Mouse (Mus musculus): Measurements from ENCODE around the gene Use1. TPM values are rescaled to one million over a fixed set of nuclear protein-coding genes. Genes with fewer than 3 reads are reported as not detected.

Gene Use1
- polyA plus RNA-seq, 1 experiment from 2014 or later: 83.2 TPM

DNA sequence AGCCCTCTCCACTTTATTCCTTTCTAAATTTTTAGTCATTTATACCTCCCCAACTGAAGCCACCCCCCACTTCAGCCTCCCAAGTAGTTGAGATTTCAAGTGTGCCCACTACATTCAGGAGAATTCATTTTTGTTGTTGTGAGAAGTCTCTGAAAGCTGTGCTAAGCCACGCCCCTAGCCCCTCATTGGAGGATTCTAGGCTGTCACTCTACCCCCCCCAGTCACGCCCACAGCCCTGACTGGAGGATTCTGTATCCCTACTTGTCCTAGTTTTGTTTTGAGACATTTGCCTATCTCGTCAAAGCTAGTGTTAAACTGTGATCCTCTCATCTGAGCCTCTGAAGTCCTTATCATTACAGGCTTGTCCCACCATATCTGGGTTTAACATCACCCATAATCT lies 26.2 kb downstream of the Use1 start:
- Histone ChIP-seq H3K9me3 (ENCODE audit: low read depth, low read length) (no peaks in the 10 kb centered on the region), H3K27ac (ENCODE audit: low read depth) (no peak overlapping the region), H3K27me3 (ENCODE audit: insufficient read depth, low read length) (no peaks in the 10 kb centered on the region), H3K36me3 (ENCODE audit: insufficient read depth) (no peaks in the 10 kb centered on the region), H3K4me2 (peak overlapping the region; percentile 32; the same call in 1 of the 2 replicates), H3K9ac (no peak overlapping the region), H3K4me1 (ENCODE audit: insufficient read depth) (peaks cover 7% of the 10 kb centered on the region), H3K4me3 (ENCODE audit: low read depth, low read length) (0 out of 2 replicates have a peak overlapping the region, but pooled peaks have one; percentile 3)
- no peak for TF ChIP-seq CTCF (IDR thresholded peaks at IDR 0.05; ENCODE audit: low read depth)
- no peak for ATAC-seq (ENCODE audit: insufficient read depth)
- peak; percentile 78 for DNase-seq
- 7% methylated on average over 3 of the region's 3 CpGs for WGBS

- ATAC-seq (ENCODE audit: insufficient read depth): no peak
- no peaks in the 10 kb centered on the region for H3K9me3 ChIP-seq (ENCODE audit: low read depth, low read length)
- peaks cover 7% of the 10 kb centered on the region for H3K36me3 ChIP-seq (ENCODE audit: insufficient read depth)
- no peaks in the 10 kb centered on the region for H3K27me3 ChIP-seq (ENCODE audit: insufficient read depth, low read length)
- peaks cover 7% of the 10 kb centered on the region for H3K4me1 ChIP-seq (ENCODE audit: insufficient read depth)
- no peak for TF ChIP-seq CTCF (IDR thresholded peaks at IDR 0.05; ENCODE audit: low read depth)
- H3K4me2 ChIP-seq: peak overlapping the region; percentile 93
- WGBS: 75% methylated on average over 7 of the region's 7 CpGs
- peak overlapping the region; percentile 9; the same call in 1 of the 2 replicates for H3K9ac ChIP-seq
- DNase-seq: no peak
- peak overlapping the region; percentile 18 for H3K4me3 ChIP-seq (ENCODE audit: low read depth, low read length)
- H3K27ac ChIP-seq (ENCODE audit: low read depth): no peak overlapping the region
Measured at GRCm38 (mm10) chr8:71394481-71394880, 27.8 kb downstream of the Use1 start.

- peak overlapping the region; percentile 54; the same call in 1 of the 2 replicates for H3K27ac ChIP-seq (ENCODE audit: low read depth)
- no peaks in the 10 kb centered on the region for H3K9me3 ChIP-seq (ENCODE audit: low read depth, low read length)
- H3K4me3 ChIP-seq (ENCODE audit: low read depth, low read length): peak overlapping the region; percentile 18
- H3K27me3 ChIP-seq (ENCODE audit: insufficient read depth, low read length): no peaks in the 10 kb centered on the region
- H3K36me3 ChIP-seq (ENCODE audit: insufficient read depth): peaks cover 11% of the 10 kb centered on the region
- DNase-seq (no peak), ATAC-seq (ENCODE audit: insufficient read depth) (no peak)
- peak overlapping the region; percentile 93 for H3K4me2 ChIP-seq
- WGBS: 76% methylated on average over 10 of the region's 10 CpGs
- no peak for TF ChIP-seq CTCF (IDR thresholded peaks at IDR 0.05; ENCODE audit: low read depth)
- H3K4me1 ChIP-seq (ENCODE audit: insufficient read depth): peaks cover 7% of the 10 kb centered on the region
- peak overlapping the region; percentile 9; the same call in 1 of the 2 replicates for H3K9ac ChIP-seq
Measured at GRCm38 (mm10) chr8:71395071-71395470, 28.4 kb downstream of the Use1 start.

DNA sequence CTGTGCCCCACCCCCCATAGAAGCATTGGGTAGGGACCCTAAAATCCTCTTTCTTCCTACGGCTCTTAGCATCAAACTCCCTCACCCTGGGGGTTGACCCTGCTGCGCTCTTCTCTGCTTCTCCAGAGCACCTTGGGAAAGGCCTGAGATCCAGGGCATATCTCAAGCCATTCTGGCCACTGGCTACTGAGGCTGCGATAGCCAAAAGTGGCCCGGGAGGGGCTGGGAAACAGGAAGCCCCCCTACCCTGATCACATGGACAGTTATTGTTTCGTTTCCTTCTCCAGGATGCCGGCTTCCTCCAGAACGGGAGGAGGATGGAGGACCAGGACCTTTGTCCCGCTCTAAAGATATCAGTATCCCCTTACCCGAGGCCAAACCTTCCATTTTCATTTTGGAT lies 29.0 kb downstream of the Use1 start, which contains the start of gene Ushbp1:
Ushbp1 (minus strand) TSS at position 174 of the 400 bp plus-strand sequence.
- Histone ChIP-seq H3K36me3 (ENCODE audit: insufficient read depth) (peaks cover 11% of the 10 kb centered on the region), H3K4me3 (ENCODE audit: low read depth, low read length) (peak within 1 kb of the TSS; percentile 81), H3K27me3 (ENCODE audit: insufficient read depth, low read length) (no peaks in the 10 kb centered on the region), H3K9ac (peak within 1 kb of the TSS; percentile 9; the same call in 1 of the 2 replicates), H3K9me3 (ENCODE audit: low read depth, low read length) (no peaks in the 10 kb centered on the region), H3K27ac (ENCODE audit: low read depth) (peak within 1 kb of the TSS; percentile 86), H3K4me2 (peak within 1 kb of the TSS; percentile 93), H3K4me1 (ENCODE audit: insufficient read depth) (peaks cover 7% of the 10 kb centered on the region)
- WGBS: 78% methylated on average over 9 of the region's 9 CpGs
- ATAC-seq (ENCODE audit: insufficient read depth): no peak
- TF ChIP-seq CTCF (IDR thresholded peaks at IDR 0.05; ENCODE audit: low read depth): no peak
- peak; percentile 23 for DNase-seq

DNA sequence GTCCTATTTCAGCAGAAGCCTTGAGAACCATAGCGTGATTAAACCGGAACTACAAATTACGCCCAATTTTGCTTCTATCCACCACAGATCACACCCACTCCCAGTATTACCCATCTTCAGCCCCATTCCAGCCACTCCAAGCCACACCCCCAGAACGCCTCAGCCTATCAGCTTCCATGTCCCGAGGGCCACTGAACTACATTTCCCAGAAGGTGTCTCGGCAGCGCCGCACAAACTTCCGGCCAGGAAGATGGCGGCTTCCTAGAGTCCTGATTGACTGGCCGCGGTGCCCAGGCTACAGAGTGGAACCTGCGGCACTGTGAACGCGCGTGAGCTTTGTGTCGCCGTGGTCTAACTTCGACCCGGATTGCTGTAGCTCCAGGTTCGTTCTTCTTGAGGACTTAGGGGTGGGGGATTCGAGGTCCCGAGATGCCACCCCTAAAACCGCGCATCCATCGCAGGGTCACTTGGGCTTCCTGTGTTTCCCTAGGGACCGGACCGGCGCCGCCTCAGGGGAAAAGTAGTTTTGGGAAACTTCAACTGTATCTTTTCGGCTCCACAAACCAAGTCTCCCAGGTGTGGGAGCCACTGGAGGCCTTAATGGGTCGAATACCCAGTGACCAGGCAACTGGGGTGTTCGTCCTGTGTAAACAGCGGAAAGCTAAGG lies 30.1 kb downstream of the Use1 start, which contains the start of gene Babam1:
Babam1 (plus strand) TSS at position 223 of the 667 bp plus-strand sequence.
- peak; percentile 98 for ATAC-seq (ENCODE audit: insufficient read depth)
- Histone ChIP-seq H3K9ac (peak within 1 kb of the TSS; percentile 76), H3K4me3 (ENCODE audit: low read depth, low read length) (peak within 1 kb of the TSS; percentile 81), H3K36me3 (ENCODE audit: insufficient read depth) (peaks cover 11% of the 10 kb centered on the region), H3K4me2 (peak within 1 kb of the TSS; percentile 93), H3K27me3 (ENCODE audit: insufficient read depth, low read length) (no peaks in the 10 kb centered on the region), H3K9me3 (ENCODE audit: low read depth, low read length) (no peaks in the 10 kb centered on the region), H3K4me1 (ENCODE audit: insufficient read depth) (peaks cover 7% of the 10 kb centered on the region), H3K27ac (ENCODE audit: low read depth) (peak within 1 kb of the TSS; percentile 86)
- DNase-seq: peak; percentile 97
- no peak for TF ChIP-seq CTCF (IDR thresholded peaks at IDR 0.05; ENCODE audit: low read depth)
- under 1% methylated on average over 34 of the region's 34 CpGs for WGBS

- DNase-seq: no peak
- Histone ChIP-seq H3K4me3 (ENCODE audit: low read depth, low read length) (peak overlapping the region; percentile 81), H3K27me3 (ENCODE audit: insufficient read depth, low read length) (no peaks in the 10 kb centered on the region), H3K27ac (ENCODE audit: low read depth) (no peak overlapping the region), H3K36me3 (ENCODE audit: insufficient read depth) (peaks cover 11% of the 10 kb centered on the region), H3K4me1 (ENCODE audit: insufficient read depth) (peaks cover 7% of the 10 kb centered on the region), H3K9me3 (ENCODE audit: low read depth, low read length) (no peaks in the 10 kb centered on the region), H3K4me2 (peak overlapping the region; percentile 93), H3K9ac (peak overlapping the region; percentile 76)
- no peak for ATAC-seq (ENCODE audit: insufficient read depth)
- TF ChIP-seq CTCF (IDR thresholded peaks at IDR 0.05; ENCODE audit: low read depth): no peak
- 85% methylated on average over 12 of the region's 12 CpGs for WGBS
Measured at GRCm38 (mm10) chr8:71397701-71398100, 31.1 kb downstream of the Use1 start.

DNA sequence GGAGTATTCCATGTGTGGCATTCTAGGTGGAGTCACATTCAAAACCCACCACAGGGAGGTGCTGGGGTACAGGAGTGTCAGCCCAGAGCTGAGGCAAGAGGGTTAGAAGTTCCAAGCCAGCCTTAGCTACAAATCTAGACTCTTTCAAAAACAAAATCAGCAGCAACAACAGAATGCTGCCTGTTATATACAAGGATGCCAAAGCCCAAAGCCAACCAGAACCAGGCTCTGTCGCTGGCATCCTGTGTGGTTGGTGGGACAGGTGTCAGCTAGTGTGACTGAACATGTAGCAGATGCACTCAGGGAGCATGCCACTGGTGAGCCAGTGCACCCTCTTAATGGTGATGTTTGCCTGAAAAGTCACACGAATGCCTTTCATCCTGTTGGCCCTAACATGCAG lies 34.2 kb downstream of the Use1 start:
- Histone ChIP-seq H3K4me1 (ENCODE audit: insufficient read depth) (peaks cover 7% of the 10 kb centered on the region), H3K27ac (ENCODE audit: low read depth) (no peak overlapping the region), H3K9me3 (ENCODE audit: low read depth, low read length) (no peaks in the 10 kb centered on the region), H3K36me3 (ENCODE audit: insufficient read depth) (peaks cover 15% of the 10 kb centered on the region), H3K27me3 (ENCODE audit: insufficient read depth, low read length) (no peaks in the 10 kb centered on the region), H3K4me3 (ENCODE audit: low read depth, low read length) (no peak overlapping the region), H3K9ac (no peak overlapping the region), H3K4me2 (no peak overlapping the region)
- ATAC-seq (ENCODE audit: insufficient read depth) (no peak), DNase-seq (no peak)
- no peak for TF ChIP-seq CTCF (IDR thresholded peaks at IDR 0.05; ENCODE audit: low read depth)
- WGBS: 91% methylated on average over 2 of the region's 2 CpGs
